Mouse (Mus musculus) testis, adult 2 months (tissue): ENCODE results near the gene Prr12. TPM values are rescaled to one million over a fixed set of nuclear protein-coding genes. Genes with fewer than 3 reads are reported as not detected.

ENCODE experiments used
- H3K27ac ChIP-seq: fragments of 200-500 bp; 2 replicates; pipeline ENCODE4 v1.5.1; 2012; ENCODE audit warnings: low read depth, low read length; ENCODE audit not compliant: control insufficient read depth, insufficient read depth
- H3K27me3 ChIP-seq: fragments of 200-500 bp; 2 replicates; pipeline ENCODE4 v1.6.1; 2012; ENCODE audit warnings: mild to moderate bottlenecking, low read length, moderate library complexity; ENCODE audit not compliant: control insufficient read depth, insufficient read depth
- H3K36me3 ChIP-seq: fragments of 200-500 bp; 2 replicates; pipeline ENCODE4 v1.6.1; 2012; ENCODE audit warnings: mild to moderate bottlenecking, low read length; ENCODE audit not compliant: control insufficient read depth, insufficient read depth
- H3K4me1 ChIP-seq: fragments of 200-500 bp; 2 replicates; pipeline ENCODE4 v1.6.1; 2012; ENCODE audit warnings: low read length; ENCODE audit not compliant: control insufficient read depth, insufficient read depth
- H3K4me3 ChIP-seq: fragments of 200-500 bp; 2 replicates; pipeline ENCODE4 v1.5.1; 2012; ENCODE audit warnings: low read depth, mild to moderate bottlenecking, low read length, moderate library complexity, mixed read lengths; ENCODE audit not compliant: control insufficient read depth
- CTCF ChIP-seq: fragments of 200-500 bp; IDR thresholded peaks from 2 replicates; pipeline ENCODE4 v1.5.1; 2012; ENCODE audit warnings: low read depth, mild to moderate bottlenecking, inconsistent platforms, low read length, moderate library complexity; ENCODE audit not compliant: control insufficient read depth, insufficient read depth, insufficient replicate concordance
- POLR2A ChIP-seq: fragments of 200-500 bp; IDR thresholded peaks from 2 replicates; pipeline ENCODE4 v1.6.1; 2012; ENCODE audit warnings: low read depth, mild to moderate bottlenecking, inconsistent platforms, low read length, moderate library complexity; ENCODE audit not compliant: control insufficient read depth
- polyA plus RNA-seq: library from polyadenylated mRNA; depleted of rRNA; stranded (reverse); fragments of >200 nt; gene quantifications from 2 replicates; pipeline ENCODE4 v1.2.3, GENCODE M21; 2012

Gene Prr12
- polyA plus RNA-seq, 1 experiment = 3.4 TPM

GRCm38 (mm10) chr7:45086084-45086483 lies 33.4 kb upstream of the Prr12 start:
- H3K4me1 ChIP-seq = peaks cover 23% of the 10 kb centered on the region
- H3K27me3 ChIP-seq = no peaks in the 10 kb centered on the region; the same call in 1 of the 2 replicates
- TF ChIP-seq CTCF = peak; percentile 86; the same call in 1 of the 2 replicates
- TF ChIP-seq POLR2A = no peak
- no peaks in the 10 kb centered on the region for H3K36me3 ChIP-seq
- H3K4me3 ChIP-seq = no peak overlapping the region
- H3K27ac ChIP-seq = no peak overlapping the region

- Histone ChIP-seq H3K27ac (no peak overlapping the region), H3K4me3 (no peak overlapping the region), H3K27me3 (no peaks in the 10 kb centered on the region), H3K36me3 (no peaks in the 10 kb centered on the region; the same call in 1 of the 2 replicates), H3K4me1 (peaks cover 13% of the 10 kb centered on the region)
- TF ChIP-seq POLR2A (no peak), CTCF (no peak)
Observed at GRCm38 (mm10) chr7:45083300-45083890, 30.7 kb upstream of the Prr12 start.

GRCm38 (mm10) chr7:45082401-45083299 lies 30.0 kb upstream of the Prr12 start:
- H3K27ac ChIP-seq = no peak overlapping the region; the same call in 1 of the 2 replicates

GRCm38 (mm10) chr7:45081016-45081415 lies 28.3 kb upstream of the Prr12 start:
- Histone ChIP-seq H3K4me3 (no peak overlapping the region), H3K36me3 (no peaks in the 10 kb centered on the region; the same call in 1 of the 2 replicates), H3K4me1 (peaks cover 17% of the 10 kb centered on the region), H3K27ac (no peak overlapping the region), H3K27me3 (no peaks in the 10 kb centered on the region)
- no peak for TF ChIP-seq CTCF
- no peak for TF ChIP-seq POLR2A

More at GRCm38 (mm10) chr7:45082401-45083299, 30.0 kb upstream of the Prr12 start:
- TF ChIP-seq CTCF = no peak
- TF ChIP-seq POLR2A = no peak
- no peaks in the 10 kb centered on the region; the same call in 1 of the 2 replicates for H3K36me3 ChIP-seq
- peaks cover 11% of the 10 kb centered on the region for H3K4me1 ChIP-seq
- no peaks in the 10 kb centered on the region for H3K27me3 ChIP-seq
- H3K4me3 ChIP-seq = no peak overlapping the region

- Histone ChIP-seq H3K27ac (no peak overlapping the region), H3K27me3 (no peaks in the 10 kb centered on the region), H3K36me3 (no peaks in the 10 kb centered on the region; the same call in 1 of the 2 replicates), H3K4me1 (peaks cover 27% of the 10 kb centered on the region), H3K4me3 (no peak overlapping the region)
- no peak for TF ChIP-seq POLR2A
- peak; percentile 88; the same call in 1 of the 2 replicates for TF ChIP-seq CTCF
Observed at GRCm38 (mm10) chr7:45079856-45080255, 27.2 kb upstream of the Prr12 start.

- peak; percentile 58; the same call in 1 of the 2 replicates for TF ChIP-seq CTCF
- no peak for TF ChIP-seq POLR2A
- Histone ChIP-seq H3K4me3 (no peak overlapping the region), H3K4me1 (peaks cover 27% of the 10 kb centered on the region), H3K27me3 (no peaks in the 10 kb centered on the region), H3K36me3 (no peaks in the 10 kb centered on the region; the same call in 1 of the 2 replicates), H3K27ac (no peak overlapping the region)
Observed at GRCm38 (mm10) chr7:45078513-45078912, 25.8 kb upstream of the Prr12 start.

- no peaks in the 10 kb centered on the region for H3K27me3 ChIP-seq
- H3K4me1 ChIP-seq = peaks cover 21% of the 10 kb centered on the region
- H3K4me3 ChIP-seq = no peak overlapping the region
- no peaks in the 10 kb centered on the region; the same call in 1 of the 2 replicates for H3K36me3 ChIP-seq
- TF ChIP-seq CTCF (no peak), POLR2A (no peak)
- no peak overlapping the region for H3K27ac ChIP-seq
Observed at GRCm38 (mm10) chr7:45077829-45078228, 25.1 kb upstream of the Prr12 start.
